Mouse (Mus musculus) intestine, embryonic 14.5 days (tissue): ENCODE measurements around the gene Ift43. TPM values are rescaled to one million over a fixed set of nuclear protein-coding genes. Genes with fewer than 3 reads are reported as not detected.

Experiments used
- ATAC-seq: fragments of 200-750 bp; cut with Nextera tagmentation; replicated peaks from 2 replicates; pipeline ENCODE4 v1.8.0; 2017; ENCODE audit warnings: low read depth, moderate number of reproducible peaks, moderate TSS enrichment, moderate library complexity; ENCODE audit not compliant: low FRiP score, low TSS enrichment
- DNase-seq: peaks from one replicate; pipeline ENCODE4 v3.0.0-alpha.2; 2018; ENCODE audit warnings: low spot score
- H3K27ac ChIP-seq: fragments of 300-500 bp; sonication (generic); 2 replicates; pipeline ENCODE4 v1.5.1; 2014; ENCODE audit warnings: low read depth, mild to moderate bottlenecking, control low read depth
- H3K27me3 ChIP-seq: fragments of 300-500 bp; sonication (generic); replicated peaks from 2 replicates; pipeline ENCODE4 v1.6.1; 2014; ENCODE audit warnings: low read length, control low read depth; ENCODE audit not compliant: control insufficient read depth, insufficient read depth
- H3K36me3 ChIP-seq: fragments of 300-500 bp; sonication (generic); 2 replicates; pipeline ENCODE4 v1.6.1; 2014; ENCODE audit warnings: low read length, control low read depth; ENCODE audit not compliant: control insufficient read depth, insufficient read depth
- H3K4me1 ChIP-seq: fragments of 300-500 bp; sonication (generic); replicated peaks from 2 replicates; pipeline ENCODE4 v1.6.1; 2014; ENCODE audit warnings: low read length, control low read depth, mixed read lengths; ENCODE audit not compliant: control insufficient read depth, insufficient read depth
- H3K4me2 ChIP-seq: fragments of 300-500 bp; sonication (generic); 2 replicates; pipeline ENCODE4 v1.6.1; 2014; ENCODE audit warnings: low read length
- H3K4me3 ChIP-seq: fragments of 300-500 bp; sonication (generic); 2 replicates; pipeline ENCODE4 v1.5.1; 2014; ENCODE audit warnings: low read depth, low read length, control low read depth, mixed read lengths
- H3K9ac ChIP-seq: fragments of 300-500 bp; sonication (generic); 2 replicates; pipeline ENCODE4 v1.6.1; 2014; ENCODE audit warnings: mild to moderate bottlenecking, low read length
- H3K9me3 ChIP-seq: fragments of 300-500 bp; sonication (generic); 2 replicates; pipeline ENCODE4 v1.6.1; 2016; ENCODE audit warnings: low read length, control low read depth; ENCODE audit not compliant: control insufficient read depth
- WGBS: fragments of 180-500 bp; shearing (Covaris S2); extraction: QIAGEN DNeasy Blood & Tissue Kit; methylation state at CpG from one replicate; pipeline ENCODE4 v1.1.7; 2014; 5-methylcytosine and 5-hydroxymethylcytosine counted together
- polyA plus RNA-seq: library from polyadenylated mRNA; unstranded; fragments of >200 nt; fragmentation: Nextera tagmentation; extraction: Ambion mirVana; gene quantifications from 2 replicates; pipeline ENCODE4 v1.2.1, GENCODE M21; 2014

Ift43 gene
- polyA plus RNA-seq, 1 experiment from 2014 or later: 81.5 TPM

GRCm38 (mm10) chr12:86085873-86086272 is 3.5 kb downstream of the Ift43 start:
- DNase-seq: no peak
- no peaks in the 10 kb centered on the region for H3K9me3 ChIP-seq
- no peak overlapping the region for H3K4me2 ChIP-seq
- 92% methylated on average over 7 of the region's 7 CpGs for WGBS
- H3K27ac ChIP-seq: no peak overlapping the region
- H3K36me3 ChIP-seq: peaks cover 30% of the 10 kb centered on the region; the same call in 1 of the 2 replicates
- peaks cover 6% of the 10 kb centered on the region; the same call in 1 of the 2 replicates for H3K4me1 ChIP-seq
- ATAC-seq: no peak
- no peak overlapping the region for H3K9ac ChIP-seq
- no peaks in the 10 kb centered on the region for H3K27me3 ChIP-seq
- no peak overlapping the region for H3K4me3 ChIP-seq

GRCm38 (mm10) chr12:86086550-86086949 is 4.2 kb downstream of the Ift43 start:
- Histone ChIP-seq H3K27me3 (no peaks in the 10 kb centered on the region), H3K9me3 (no peaks in the 10 kb centered on the region), H3K4me3 (no peak overlapping the region), H3K9ac (no peak overlapping the region), H3K36me3 (peaks cover 30% of the 10 kb centered on the region; the same call in 1 of the 2 replicates), H3K4me1 (peaks cover 6% of the 10 kb centered on the region; the same call in 1 of the 2 replicates), H3K27ac (no peak overlapping the region), H3K4me2 (no peak overlapping the region)
- DNase-seq: no peak
- 70% methylated on average over 8 of the region's 8 CpGs for WGBS
- ATAC-seq: no peak

GRCm38 (mm10) chr12:86088042-86088441 is 5.7 kb downstream of the Ift43 start:
- Histone ChIP-seq H3K9me3 (no peaks in the 10 kb centered on the region), H3K36me3 (peaks cover 38% of the 10 kb centered on the region; the same call in 1 of the 2 replicates), H3K27ac (no peak overlapping the region), H3K4me2 (no peak overlapping the region), H3K27me3 (no peaks in the 10 kb centered on the region), H3K4me1 (peaks cover 5% of the 10 kb centered on the region; the same call in 1 of the 2 replicates), H3K9ac (no peak overlapping the region), H3K4me3 (no peak overlapping the region)
- DNase-seq: no peak
- ATAC-seq: no peak
- 71% methylated on average over 7 of the region's 7 CpGs for WGBS

- no peak for ATAC-seq
- Histone ChIP-seq H3K4me2 (no peak overlapping the region), H3K36me3 (peaks cover 28% of the 10 kb centered on the region; the same call in 1 of the 2 replicates), H3K27me3 (no peaks in the 10 kb centered on the region), H3K4me3 (no peak overlapping the region), H3K27ac (no peak overlapping the region), H3K9me3 (no peaks in the 10 kb centered on the region), H3K9ac (no peak overlapping the region), H3K4me1 (no peaks in the 10 kb centered on the region)
- 75% methylated on average over 4 of the region's 4 CpGs for WGBS
- DNase-seq: no peak
These were observed 8.4 kb downstream of the Ift43 start for GRCm38 (mm10) chr12:86090764-86091163.

GRCm38 (mm10) chr12:86091601-86092132 is 9.3 kb downstream of the Ift43 start:
- Histone ChIP-seq H3K4me3 (no peak overlapping the region), H3K4me1 (no peaks in the 10 kb centered on the region), H3K27ac (no peak overlapping the region), H3K4me2 (no peak overlapping the region), H3K9me3 (no peaks in the 10 kb centered on the region), H3K9ac (no peak overlapping the region), H3K36me3 (peaks cover 23% of the 10 kb centered on the region; the same call in 1 of the 2 replicates), H3K27me3 (no peaks in the 10 kb centered on the region)
- ATAC-seq (no peak), DNase-seq (no peak)
- 61% methylated on average over 18 of the region's 18 CpGs for WGBS

- Histone ChIP-seq H3K27ac (no peak overlapping the region), H3K36me3 (peaks cover 19% of the 10 kb centered on the region; the same call in 1 of the 2 replicates), H3K27me3 (no peaks in the 10 kb centered on the region), H3K4me1 (no peaks in the 10 kb centered on the region), H3K4me2 (no peak overlapping the region), H3K4me3 (no peak overlapping the region), H3K9me3 (no peaks in the 10 kb centered on the region), H3K9ac (no peak overlapping the region)
- DNase-seq (no peak), ATAC-seq (no peak)
- WGBS: 84% methylated on average over 4 of the region's 4 CpGs
These were observed 11.7 kb downstream of the Ift43 start for GRCm38 (mm10) chr12:86094075-86094474.

- Histone ChIP-seq H3K36me3 (peaks cover 8% of the 10 kb centered on the region; the same call in 1 of the 2 replicates), H3K9me3 (no peaks in the 10 kb centered on the region), H3K4me3 (no peak overlapping the region), H3K9ac (no peak overlapping the region), H3K4me1 (no peaks in the 10 kb centered on the region), H3K27ac (no peak overlapping the region), H3K27me3 (no peaks in the 10 kb centered on the region), H3K4me2 (no peak overlapping the region)
- DNase-seq (no peak), ATAC-seq (no peak)
- WGBS: 90% methylated on average over 4 of the region's 4 CpGs
These were observed 13.5 kb downstream of the Ift43 start for GRCm38 (mm10) chr12:86095806-86096205.

GRCm38 (mm10) chr12:86097781-86098180 is 15.4 kb downstream of the Ift43 start:
- Histone ChIP-seq H3K9me3 (no peaks in the 10 kb centered on the region), H3K4me1 (no peaks in the 10 kb centered on the region), H3K27ac (no peak overlapping the region), H3K4me3 (no peak overlapping the region), H3K27me3 (no peaks in the 10 kb centered on the region), H3K36me3 (no peaks in the 10 kb centered on the region), H3K9ac (no peak overlapping the region), H3K4me2 (no peak overlapping the region)
- DNase-seq (no peak), ATAC-seq (no peak)
- 82% methylated on average over 11 of the region's 11 CpGs for WGBS

GRCm38 (mm10) chr12:86100711-86101110 is 18.4 kb downstream of the Ift43 start:
- Histone ChIP-seq H3K27me3 (no peaks in the 10 kb centered on the region), H3K4me1 (peaks cover 9% of the 10 kb centered on the region; the same call in 1 of the 2 replicates), H3K4me2 (no peak overlapping the region), H3K9me3 (no peaks in the 10 kb centered on the region), H3K4me3 (no peak overlapping the region), H3K27ac (no peak overlapping the region), H3K9ac (no peak overlapping the region), H3K36me3 (no peaks in the 10 kb centered on the region)
- WGBS: 90% methylated on average over 3 of the region's 3 CpGs
- DNase-seq (no peak), ATAC-seq (no peak)
